Mouse (Mus musculus) layer of hippocampus, adult 9-11 months (tissue): Measurements from ENCODE around the gene Neto2.

Source experiments
- DNase-seq: peaks from one replicate; pipeline ENCODE4 v3.0.0; 2022

The Neto2 gene

GRCm38 (mm10) chr8:85601741-85602140, 99.0 kb downstream of the Neto2 start:
- DNase-seq, result no peak

- peak; percentile 11 for DNase-seq
Measured at GRCm38 (mm10) chr8:85597413-85598191, 103.1 kb downstream of the Neto2 start.

DNA sequence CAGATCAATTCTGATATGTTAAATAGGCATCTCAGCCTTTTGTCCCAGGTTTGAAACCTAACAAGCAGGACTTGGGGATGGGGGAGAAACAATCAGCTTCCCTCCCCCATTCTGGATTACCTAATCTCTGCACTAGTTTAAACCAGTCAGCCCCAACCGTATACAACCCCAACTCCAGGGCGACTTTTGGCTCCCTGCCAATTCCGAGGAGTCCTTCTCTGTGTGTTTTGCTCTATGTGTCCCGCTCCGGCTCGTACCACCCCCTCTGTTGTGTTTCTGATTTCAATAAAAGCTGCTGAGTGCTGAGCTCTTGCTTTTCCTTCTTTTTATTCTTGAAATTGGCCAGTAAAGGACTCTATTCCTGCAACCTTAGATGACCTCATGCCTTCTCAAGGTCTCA, 105.3 kb downstream of the Neto2 start:
- no peak for DNase-seq

DNA sequence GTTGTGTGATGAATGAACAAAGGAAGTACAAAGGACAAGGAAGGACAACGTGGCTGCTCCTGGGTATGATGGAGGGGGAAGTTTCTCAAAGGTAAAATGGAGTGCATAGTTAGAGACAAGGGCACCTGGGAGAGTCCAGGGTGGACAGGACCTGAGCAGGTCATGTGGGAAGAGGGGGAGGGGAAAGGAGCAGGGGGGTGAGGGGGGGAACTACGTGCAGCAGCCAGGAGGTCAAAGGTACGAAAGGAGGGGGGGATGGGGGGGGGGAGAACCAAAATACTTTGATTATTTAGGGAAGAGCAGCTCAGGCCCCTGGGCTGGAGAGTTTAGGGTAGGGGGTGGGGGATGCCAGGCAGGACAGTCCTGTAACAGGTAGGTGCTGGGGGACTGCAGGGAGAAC, 105.7 kb downstream of the Neto2 start:
- DNase-seq, result no peak

DNA sequence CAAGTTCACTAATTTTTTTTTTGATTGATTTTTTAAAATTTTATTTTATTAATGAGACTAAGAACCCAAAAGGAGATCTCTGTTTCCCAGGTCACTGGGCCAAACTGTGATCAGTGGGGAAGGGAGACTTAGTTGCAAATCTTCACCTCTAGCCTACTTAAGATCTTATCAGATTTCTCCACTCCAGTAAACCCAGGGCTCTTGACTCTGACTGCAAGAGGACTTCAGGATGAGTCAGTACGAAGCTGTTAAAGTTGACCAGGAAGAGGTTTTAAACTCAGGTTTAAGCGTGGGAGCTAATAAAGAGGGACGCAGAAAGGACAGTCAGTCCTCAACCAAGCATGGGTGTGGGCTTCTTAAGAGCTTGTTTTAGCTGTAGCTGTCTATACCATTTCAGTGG, 107.4 kb downstream of the Neto2 start:
- DNase-seq, result no peak

GRCm38 (mm10) chr8:85591532-85591931, 109.2 kb downstream of the Neto2 start:
- no peak for DNase-seq

DNA sequence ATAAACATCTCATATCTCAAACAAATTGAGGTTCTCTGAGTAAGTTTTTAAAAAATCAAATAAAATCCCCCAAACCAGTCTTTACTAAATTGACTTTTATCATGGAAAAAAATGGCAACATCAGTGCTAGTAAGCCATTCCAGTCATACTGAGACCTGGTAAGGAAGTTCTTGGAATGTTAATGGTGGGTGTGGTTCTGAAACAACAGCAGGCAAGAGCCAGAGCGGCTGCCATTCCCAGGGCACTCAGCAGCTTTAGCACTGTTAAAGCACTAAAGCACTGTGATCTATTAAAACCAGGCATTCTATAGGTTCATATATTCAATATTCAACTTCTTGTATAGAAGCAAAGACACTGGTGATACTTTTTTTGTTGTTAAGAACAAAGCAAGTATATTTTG, 110.5 kb downstream of the Neto2 start:
- no peak for DNase-seq

DNA sequence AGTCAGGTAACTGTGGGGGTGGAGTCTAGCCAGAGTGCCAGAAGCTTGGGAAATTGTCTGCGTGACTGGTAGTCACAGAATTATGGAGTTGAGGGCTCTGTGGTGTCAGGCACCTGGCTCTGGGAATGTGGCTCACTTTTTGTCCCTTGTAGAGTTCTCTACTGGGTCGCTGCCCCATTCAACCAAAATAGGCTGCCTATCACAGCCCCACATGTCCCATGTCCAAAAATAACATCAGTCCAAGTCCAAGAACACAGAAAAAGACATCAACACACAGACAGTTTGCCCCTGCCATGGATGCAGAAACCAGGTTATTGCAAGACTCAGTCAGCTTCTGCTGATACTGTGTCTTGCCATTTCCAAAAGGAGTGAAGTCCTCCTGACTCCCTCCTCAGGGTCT, 112.1 kb downstream of the Neto2 start:
- no peak for DNase-seq
